Mouse (Mus musculus) cerebellum, postnatal 36 days (tissue): ENCODE results near the gene Tnfsf8.

Source experiments
- DNase-seq, 2 experiments: peaks; one replicate each; pipeline ENCODE4 v3.0.0; 2021 to 2022; ENCODE audit warnings: mixed read lengths in 2 of 2

The Tnfsf8 gene

GRCm38 (mm10) chr4:63860688-63861540 is at the start of gene Tnfsf8:
Gene Tnfsf8, minus strand, starts transcription at chr4:63861347.
- DNase-seq: no peak

GRCm38 (mm10) chr4:63908511-63908910 is 47.4 kb upstream of the Tnfsf8 start:
- no peak for DNase-seq

GRCm38 (mm10) chr4:63907473-63907872 is 46.3 kb upstream of the Tnfsf8 start:
- DNase-seq: no peak

- no peak for DNase-seq
Observed at GRCm38 (mm10) chr4:63906050-63906449, 44.9 kb upstream of the Tnfsf8 start.

GRCm38 (mm10) chr4:63899081-63899523 is 38.0 kb upstream of the Tnfsf8 start:
- DNase-seq: no peak

GRCm38 (mm10) chr4:63897152-63897551 is 36.0 kb upstream of the Tnfsf8 start:
- no peak for DNase-seq

GRCm38 (mm10) chr4:63886156-63886555 is 25.0 kb upstream of the Tnfsf8 start:
- DNase-seq: no peak

- DNase-seq: no peak
Observed at GRCm38 (mm10) chr4:63876720-63877119, 15.6 kb upstream of the Tnfsf8 start.

- DNase-seq: no peak
Observed at GRCm38 (mm10) chr4:63875480-63875879, 14.3 kb upstream of the Tnfsf8 start.

GRCm38 (mm10) chr4:63870678-63871077 is 9.5 kb upstream of the Tnfsf8 start:
- DNase-seq: no peak

GRCm38 (mm10) chr4:63868770-63869169 is 7.6 kb upstream of the Tnfsf8 start:
- DNase-seq: no peak

- DNase-seq: no peak
Observed at GRCm38 (mm10) chr4:63862953-63863352, 1.8 kb upstream of the Tnfsf8 start.

GRCm38 (mm10) chr4:63862092-63862697 is 1.0 kb upstream of the Tnfsf8 start:
- DNase-seq: no peak

GRCm38 (mm10) chr4:63860236-63860635 is 911 bp downstream of the Tnfsf8 start:
- DNase-seq: no peak

- no peak for DNase-seq
Observed at GRCm38 (mm10) chr4:63859785-63860203, 1.4 kb downstream of the Tnfsf8 start.

- no peak for DNase-seq
Observed at GRCm38 (mm10) chr4:63858646-63859224, 2.4 kb downstream of the Tnfsf8 start.

GRCm38 (mm10) chr4:63856764-63857163 is 4.4 kb downstream of the Tnfsf8 start:
- DNase-seq: no peak

GRCm38 (mm10) chr4:63853782-63854386 is 7.3 kb downstream of the Tnfsf8 start:
- no peak for DNase-seq

GRCm38 (mm10) chr4:63850082-63850481 is 11.1 kb downstream of the Tnfsf8 start:
- DNase-seq: no peak

GRCm38 (mm10) chr4:63846881-63847597 is 14.1 kb downstream of the Tnfsf8 start:
- DNase-seq: peak; percentile 13 to 49

- no peak for DNase-seq
Observed at GRCm38 (mm10) chr4:63845760-63846159, 15.4 kb downstream of the Tnfsf8 start.

- peak in 1 of 2 experiments; percentile 23 for DNase-seq
Observed at GRCm38 (mm10) chr4:63843924-63844323, 17.2 kb downstream of the Tnfsf8 start.

GRCm38 (mm10) chr4:63842278-63842677 is 18.9 kb downstream of the Tnfsf8 start:
- DNase-seq: no peak
